Mouse (Mus musculus) frontal cortex, adult (tissue): ENCODE data around the gene Sesn3.
A peak's percentile ranks its signal among the peaks of the same experiment; 100 is the strongest.
"Not testable (repeated sequence)": the region's sequence is repeated elsewhere in the genome, so short reads cannot be mapped to it uniquely, and the experiment has no call there.

ENCODE experiments used
- ATAC-seq: cut with Nextera tagmentation; 2 replicates; pipeline ENCODE4 v1.9.2; 2017; ENCODE audit warnings: mild to moderate bottlenecking, moderate library complexity, mixed read lengths; ENCODE audit not compliant: low TSS enrichment

The Sesn3 gene

GRCm38 (mm10) chr9:14280696-14281095 is 5.8 kb downstream of the Sesn3 start:
- ATAC-seq, result no peak

DNA sequence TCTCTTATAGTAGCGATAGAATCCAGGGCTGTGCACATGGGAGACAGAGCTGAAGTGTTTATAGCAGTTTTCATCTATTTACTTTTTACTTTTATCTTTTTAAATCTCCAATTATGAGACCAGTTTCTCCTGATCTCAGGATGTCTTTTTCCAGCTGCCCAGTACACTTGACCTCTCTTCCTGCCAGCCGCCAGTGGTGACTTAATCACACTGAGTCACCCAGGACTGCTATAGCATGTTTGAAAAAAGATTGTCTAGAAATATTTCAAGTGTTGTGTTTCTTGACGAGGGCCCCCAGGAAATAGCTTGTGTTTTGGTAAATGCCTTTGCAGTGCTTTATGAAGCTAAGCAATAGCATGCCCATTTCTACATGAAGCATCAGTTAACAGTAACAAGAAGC is 10.2 kb downstream of the Sesn3 start:
- no peak for ATAC-seq

GRCm38 (mm10) chr9:14287234-14287633 is 12.4 kb downstream of the Sesn3 start:
- no peak for ATAC-seq

DNA sequence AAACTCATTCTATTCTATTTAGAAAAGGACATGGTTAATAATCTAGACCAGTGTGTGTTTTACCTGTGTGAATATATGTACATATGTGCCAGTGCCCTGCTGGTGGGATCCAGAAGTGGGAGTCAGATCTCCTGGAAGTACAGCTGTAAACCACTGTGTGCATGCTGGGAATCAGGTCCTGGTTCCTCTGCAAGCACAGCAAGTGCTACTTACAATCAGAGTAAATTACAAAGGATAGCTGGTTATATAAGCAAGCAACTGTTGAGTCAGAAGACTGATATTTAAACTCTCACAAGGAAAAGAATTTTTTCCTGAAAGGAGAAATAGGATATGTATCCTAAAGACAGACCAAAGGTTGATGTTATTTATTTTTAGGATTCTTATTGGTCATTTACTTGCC is 13.6 kb downstream of the Sesn3 start:
- ATAC-seq, result peak; percentile 74

GRCm38 (mm10) chr9:14293866-14294265 is 19.0 kb downstream of the Sesn3 start:
- ATAC-seq, result no peak

GRCm38 (mm10) chr9:14295680-14296440 is 21.0 kb downstream of the Sesn3 start:
- no peak for ATAC-seq

DNA sequence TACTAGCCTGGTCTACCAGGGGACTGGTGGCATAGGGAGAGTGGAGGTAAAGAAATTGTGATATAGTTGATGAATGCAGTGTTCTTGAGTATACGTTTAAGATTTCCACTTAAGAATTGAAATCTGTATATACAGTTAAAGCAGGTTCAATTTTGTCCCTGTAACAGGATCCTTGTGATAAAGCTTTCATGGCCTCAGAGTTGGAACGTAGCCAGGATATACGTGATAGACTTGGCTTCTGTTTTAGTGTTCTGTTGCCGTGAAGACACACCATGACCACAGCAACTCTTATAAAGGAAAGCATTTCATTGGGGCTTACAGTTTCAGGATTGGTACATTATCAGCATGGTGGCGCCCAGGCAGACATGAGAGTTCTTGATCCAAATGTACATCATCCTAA is 22.3 kb downstream of the Sesn3 start:
- no peak for ATAC-seq

DNA sequence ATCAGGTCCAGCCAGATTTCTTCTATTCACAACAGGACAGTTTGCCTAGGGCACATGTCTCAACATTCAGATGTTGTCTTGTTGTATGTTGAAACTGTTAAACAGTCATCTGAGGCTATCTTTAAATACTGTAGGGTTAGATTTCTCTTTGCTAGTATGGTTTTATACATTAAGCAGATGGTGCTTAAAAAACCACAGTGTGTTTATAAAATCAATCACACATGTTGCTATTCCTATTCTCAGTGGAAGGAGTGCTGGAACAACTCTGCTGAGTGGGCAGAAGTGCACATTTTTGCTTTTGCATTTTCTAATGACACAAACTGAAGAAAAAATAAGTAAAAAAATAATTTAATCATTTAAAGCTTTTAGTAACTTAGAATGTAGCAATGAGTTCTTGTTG is 25.0 kb downstream of the Sesn3 start:
- ATAC-seq, result peak; percentile 69

GRCm38 (mm10) chr9:14300795-14301194 is 25.9 kb downstream of the Sesn3 start:
- ATAC-seq, result no peak

GRCm38 (mm10) chr9:14304262-14304968 is 29.5 kb downstream of the Sesn3 start:
- ATAC-seq, result no peak

GRCm38 (mm10) chr9:14307341-14307740 is 32.5 kb downstream of the Sesn3 start:
- ATAC-seq, result no peak

GRCm38 (mm10) chr9:14313968-14314367 is 39.1 kb downstream of the Sesn3 start:
- no peak for ATAC-seq

GRCm38 (mm10) chr9:14314477-14314876 is 39.6 kb downstream of the Sesn3 start:
- ATAC-seq, result no peak

DNA sequence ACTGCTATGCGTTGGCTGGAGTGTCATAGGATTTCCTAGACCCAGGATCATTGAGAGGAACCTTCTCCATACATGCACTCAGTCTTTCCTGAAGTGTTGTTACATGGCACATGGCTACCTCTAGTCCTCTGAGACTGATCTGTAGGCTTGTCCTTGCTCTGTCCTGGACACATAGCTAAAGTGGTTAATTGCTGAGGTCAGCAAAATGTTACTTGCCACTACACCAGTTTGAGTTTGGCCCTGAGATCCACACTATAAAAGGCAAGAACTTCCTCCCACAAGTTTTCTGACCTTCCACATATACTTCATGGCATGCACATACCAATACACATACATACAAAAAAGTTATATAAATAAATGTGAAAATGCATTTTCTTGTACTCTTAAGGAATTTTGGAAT is 41.8 kb downstream of the Sesn3 start:
- no peak for ATAC-seq

GRCm38 (mm10) chr9:14335829-14336228 is 61.0 kb downstream of the Sesn3 start:
- no peak for ATAC-seq

DNA sequence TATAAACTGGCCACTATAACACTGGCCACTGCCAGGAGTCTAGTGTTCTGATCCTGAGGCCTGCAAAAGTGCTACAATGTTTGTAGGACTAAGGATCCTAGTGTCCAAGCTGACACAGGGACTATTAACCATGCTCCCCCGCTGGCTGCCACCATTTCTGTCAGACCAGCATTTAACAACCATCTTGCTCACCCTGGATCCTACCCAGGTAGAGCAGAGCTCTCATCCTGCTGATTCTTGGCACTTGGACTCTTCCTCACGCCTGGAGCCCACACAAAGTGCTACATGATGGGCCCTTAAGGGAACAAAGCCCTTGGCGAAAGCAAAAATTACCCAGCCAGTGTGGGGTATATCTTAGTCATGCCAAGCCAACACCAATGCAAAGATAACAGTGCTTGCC is 62.0 kb downstream of the Sesn3 start:
- ATAC-seq, result peak; percentile 81

DNA sequence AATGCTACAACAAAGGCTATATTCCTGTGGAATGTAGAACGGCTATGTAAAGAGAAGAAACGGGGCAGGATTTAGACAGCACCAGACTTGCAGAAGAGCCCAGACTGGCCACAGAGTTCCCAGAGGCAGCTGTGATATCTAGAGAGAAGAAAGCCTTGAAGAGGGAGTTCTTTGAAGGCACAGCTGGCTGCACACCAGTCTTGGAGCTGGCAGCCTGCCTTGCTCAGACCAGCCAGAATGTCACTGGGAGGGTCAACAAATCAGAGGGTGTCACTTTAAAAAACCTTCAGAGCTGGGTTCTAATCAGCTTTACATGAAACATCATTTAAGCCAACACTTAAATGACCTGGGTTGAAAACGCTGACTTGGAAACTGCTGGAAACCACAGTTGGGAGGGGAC is 63.8 kb downstream of the Sesn3 start:
- no peak for ATAC-seq

DNA sequence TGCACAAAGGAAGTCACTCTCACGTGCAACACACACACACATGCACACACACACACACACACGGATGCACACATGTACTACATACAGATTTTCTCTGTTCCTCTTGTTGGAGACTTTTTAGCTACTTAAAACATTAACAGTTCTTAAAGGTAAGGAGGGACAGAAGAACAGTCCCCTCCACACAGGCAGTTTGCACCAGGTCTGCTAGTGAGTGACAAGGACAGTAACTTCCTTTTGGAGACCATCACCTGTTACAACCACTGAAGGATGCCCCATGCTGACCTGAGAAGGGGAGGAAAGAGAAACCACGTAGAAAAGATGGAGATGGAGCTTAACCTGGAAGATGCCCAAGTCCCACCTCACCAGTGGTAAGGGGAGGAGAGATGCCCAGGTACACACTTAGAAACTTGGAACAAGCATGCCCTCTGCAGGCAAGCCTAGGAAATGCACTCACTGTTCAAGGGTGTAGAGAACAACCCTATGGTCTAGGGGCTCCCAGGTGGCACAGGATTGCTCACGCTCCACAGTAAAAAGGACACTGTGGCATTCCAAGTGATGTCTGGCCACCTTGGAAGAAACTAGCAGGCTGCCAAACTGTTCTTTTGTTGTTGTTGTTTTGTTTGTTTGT is 67.3 kb downstream of the Sesn3 start:
- ATAC-seq, result peak; percentile 77

GRCm38 (mm10) chr9:14345866-14346265 is 71.0 kb downstream of the Sesn3 start:
- ATAC-seq, result not testable (repeated sequence)

GRCm38 (mm10) chr9:14348416-14348815 is 73.5 kb downstream of the Sesn3 start:
- ATAC-seq, result peak; percentile 62; the same call in 1 of the 2 replicates

- ATAC-seq, result no peak
Measured at GRCm38 (mm10) chr9:14349380-14349779, 74.5 kb downstream of the Sesn3 start.

GRCm38 (mm10) chr9:14350787-14351186 is 75.9 kb downstream of the Sesn3 start:
- ATAC-seq, result no peak

DNA sequence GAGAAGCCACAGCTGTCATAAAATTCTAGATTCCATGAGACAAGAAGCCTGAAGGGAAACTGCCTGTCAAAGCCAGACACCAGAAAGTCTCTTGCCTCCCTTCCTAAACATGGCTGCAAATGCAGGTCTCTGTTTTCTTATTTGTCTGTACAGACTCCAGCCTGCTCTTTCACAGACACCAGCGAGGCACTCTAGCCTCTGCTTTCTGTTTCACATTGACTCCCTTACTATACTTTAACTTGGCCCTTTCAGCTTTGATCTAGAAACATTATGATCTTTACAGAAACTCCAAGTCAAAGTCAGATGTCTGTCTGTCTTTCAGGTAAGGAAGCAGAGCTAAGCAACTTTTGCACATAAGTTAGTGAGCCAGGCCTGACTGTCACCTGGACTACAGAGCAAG is 77.5 kb downstream of the Sesn3 start:
- no peak for ATAC-seq
